Mouse (Mus musculus) kidney, adult 2 months (tissue): ENCODE data around the gene Cmas.

Experiments used
- CTCF ChIP-seq: fragments of 200-500 bp; conservative IDR thresholded peaks from 2 replicates; pipeline ENCODE4 v1.5.1; 2011; ENCODE audit warnings: low read depth, mild to moderate bottlenecking, control low read depth, low read length, moderate library complexity, mixed read lengths; ENCODE audit not compliant: insufficient read depth, insufficient read length
- POLR2A ChIP-seq: fragments of 200-500 bp; IDR thresholded peaks from one replicate; pipeline ENCODE4 v1.6.1; 2011; ENCODE audit warnings: low read depth, low read length, control low read depth

DNA sequence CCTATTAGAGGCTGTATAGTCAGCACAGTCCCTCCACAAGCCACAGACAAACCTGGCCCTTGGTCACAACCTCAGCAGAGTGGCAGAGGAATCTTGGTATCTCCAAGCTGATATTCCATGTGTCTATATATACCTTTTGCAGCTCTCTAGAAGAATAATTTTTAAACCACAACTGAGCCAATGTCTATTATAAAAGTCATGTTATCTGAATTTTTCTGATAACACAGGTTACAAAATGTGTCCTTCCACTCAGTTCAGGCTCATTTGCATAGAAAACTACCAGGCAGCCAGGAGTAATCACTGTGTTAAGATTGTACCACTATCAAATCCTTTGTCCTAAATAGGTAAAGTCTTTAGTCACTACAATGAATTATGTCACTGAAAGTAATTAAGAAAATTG is 47.9 kb downstream of the Cmas start, which contains the start of gene Sult6b2:
- TF ChIP-seq POLR2A (no peak), CTCF (no peak)
